Mouse (Mus musculus): ENCODE data around the gene Fli1. TPM values are rescaled to one million over a fixed set of nuclear protein-coding genes. Genes with fewer than 3 reads are reported as not detected.
A peak's percentile ranks its signal among the peaks of the same experiment; 100 is the strongest.

Fli1 gene
- polyA plus RNA-seq, 2 experiments = 10.1 to 22.2 TPM

- DNase-seq (ENCODE audit: low spot score) (peak; percentile 87), ATAC-seq (ENCODE audit: low FRiP score, low read depth) (peak; percentile 60; the same call in 1 of the 2 replicates)
- H3K9ac ChIP-seq (ENCODE audit: low read depth, low read length, severe bottlenecking) = no peak overlapping the region
- H3K4me1 ChIP-seq (ENCODE audit: control insufficient read depth, insufficient read depth, low read length) = peaks cover 16% of the 10 kb centered on the region
- no peaks in the 10 kb centered on the region for H3K27me3 ChIP-seq (ENCODE audit: control insufficient read depth, insufficient read depth, low read length)
- no peaks in the 10 kb centered on the region for H3K36me3 ChIP-seq (ENCODE audit: control insufficient read depth, insufficient read depth, low read length)
- H3K4me3 ChIP-seq (replicated peaks; ENCODE audit: low read length) = no peak overlapping the region
- no peaks in the 10 kb centered on the region for H3K9me3 ChIP-seq (ENCODE audit: control insufficient read depth, low read length)
- H3K4me2 ChIP-seq (replicated peaks; ENCODE audit: low read depth, low read length, severe bottlenecking) = no peak overlapping the region
- WGBS = 28% methylated on average over 11 of the region's 11 CpGs
- no peak overlapping the region for H3K27ac ChIP-seq (replicated peaks; ENCODE audit: low read depth, low read length)
- no peak for TF ChIP-seq POLR2A (IDR thresholded peaks at IDR 0.05; ENCODE audit: borderline replicate concordance, extremely low read depth, insufficient read depth, insufficient read length)
Observed at GRCm38 (mm10) chr9:32405191-32405925, 137.3 kb downstream of the Fli1 start.

DNA sequence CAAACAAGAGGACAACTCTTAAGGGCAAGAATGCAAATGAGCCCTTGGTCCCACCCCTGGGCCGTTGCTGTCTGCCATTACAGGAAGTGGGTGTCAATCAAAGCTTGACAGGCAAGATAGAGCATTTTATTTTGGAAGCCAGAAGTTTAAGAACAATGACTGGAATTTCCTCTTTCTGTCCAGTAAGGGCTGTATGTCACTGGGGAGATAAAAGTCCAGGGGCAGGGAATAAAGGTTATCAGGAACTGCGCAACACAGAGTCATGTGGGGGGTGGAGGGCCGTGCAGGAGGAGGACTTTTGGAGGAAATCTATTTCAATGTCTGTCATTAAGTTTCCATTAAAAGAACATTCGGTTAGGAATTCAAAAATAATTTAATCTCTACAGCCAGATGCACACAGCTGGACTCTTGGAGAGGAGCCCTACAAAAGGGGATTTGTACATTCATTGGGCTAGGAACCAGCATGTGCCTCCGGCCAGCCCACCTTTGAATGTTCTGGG, 141.9 kb downstream of the Fli1 start:
- Histone ChIP-seq H3K27ac (replicated peaks; ENCODE audit: low read depth, low read length) (no peak overlapping the region), H3K36me3 (ENCODE audit: control insufficient read depth, insufficient read depth, low read length) (no peaks in the 10 kb centered on the region), H3K4me3 (replicated peaks; ENCODE audit: low read length) (no peak overlapping the region), H3K4me1 (ENCODE audit: control insufficient read depth, insufficient read depth, low read length) (0 out of 2 replicates have a peak, but pooled peaks cover 3% of the 10 kb centered on the region), H3K9ac (ENCODE audit: low read depth, low read length, severe bottlenecking) (no peak overlapping the region), H3K9me3 (ENCODE audit: control insufficient read depth, low read length) (no peaks in the 10 kb centered on the region), H3K27me3 (ENCODE audit: control insufficient read depth, insufficient read depth, low read length) (no peaks in the 10 kb centered on the region), H3K4me2 (replicated peaks; ENCODE audit: low read depth, low read length, severe bottlenecking) (no peak overlapping the region)
- 64% methylated on average over 5 of the region's 5 CpGs for WGBS
- DNase-seq (ENCODE audit: low spot score) (no peak), ATAC-seq (ENCODE audit: low FRiP score, low read depth) (no peak)
- TF ChIP-seq POLR2A (IDR thresholded peaks at IDR 0.05; ENCODE audit: borderline replicate concordance, extremely low read depth, insufficient read depth, insufficient read length) = no peak

- no peaks in the 10 kb centered on the region for H3K27me3 ChIP-seq (ENCODE audit: control insufficient read depth, insufficient read depth, low read length)
- H3K4me3 ChIP-seq (replicated peaks; ENCODE audit: low read length) = no peak overlapping the region
- H3K9me3 ChIP-seq (ENCODE audit: control insufficient read depth, low read length) = no peaks in the 10 kb centered on the region
- no peak for DNase-seq (ENCODE audit: low spot score)
- 0 out of 2 replicates have a peak, but pooled peaks cover 3% of the 10 kb centered on the region for H3K4me1 ChIP-seq (ENCODE audit: control insufficient read depth, insufficient read depth, low read length)
- ATAC-seq (ENCODE audit: low FRiP score, low read depth) = no peak
- no peak for TF ChIP-seq POLR2A (IDR thresholded peaks at IDR 0.05; ENCODE audit: borderline replicate concordance, extremely low read depth, insufficient read depth, insufficient read length)
- 80% methylated on average over 2 of the region's 2 CpGs for WGBS
- no peak overlapping the region for H3K27ac ChIP-seq (replicated peaks; ENCODE audit: low read depth, low read length)
- H3K4me2 ChIP-seq (replicated peaks; ENCODE audit: low read depth, low read length, severe bottlenecking) = no peak overlapping the region
- H3K36me3 ChIP-seq (ENCODE audit: control insufficient read depth, insufficient read depth, low read length) = no peaks in the 10 kb centered on the region
- H3K9ac ChIP-seq (ENCODE audit: low read depth, low read length, severe bottlenecking) = no peak overlapping the region
Observed at GRCm38 (mm10) chr9:32400212-32400611, 142.4 kb downstream of the Fli1 start.

- Histone ChIP-seq H3K4me3 (replicated peaks; ENCODE audit: low read length) (no peak overlapping the region), H3K27me3 (ENCODE audit: control insufficient read depth, insufficient read depth, low read length) (no peaks in the 10 kb centered on the region), H3K4me2 (replicated peaks; ENCODE audit: low read depth, low read length, severe bottlenecking) (no peak overlapping the region), H3K9ac (ENCODE audit: low read depth, low read length, severe bottlenecking) (no peak overlapping the region), H3K9me3 (ENCODE audit: control insufficient read depth, low read length) (no peaks in the 10 kb centered on the region), H3K27ac (replicated peaks; ENCODE audit: low read depth, low read length) (no peak overlapping the region), H3K36me3 (ENCODE audit: control insufficient read depth, insufficient read depth, low read length) (no peaks in the 10 kb centered on the region), H3K4me1 (ENCODE audit: control insufficient read depth, insufficient read depth, low read length) (no peaks in the 10 kb centered on the region)
- TF ChIP-seq POLR2A (IDR thresholded peaks at IDR 0.05; ENCODE audit: borderline replicate concordance, extremely low read depth, insufficient read depth, insufficient read length) = no peak
- ATAC-seq (ENCODE audit: low FRiP score, low read depth) = no peak
- no peak for DNase-seq (ENCODE audit: low spot score)
- WGBS = 89% methylated on average over 4 of the region's 4 CpGs
Observed at GRCm38 (mm10) chr9:32394761-32395161, 147.9 kb downstream of the Fli1 start.

GRCm38 (mm10) chr9:32392716-32393115, 149.9 kb downstream of the Fli1 start:
- H3K9me3 ChIP-seq (ENCODE audit: control insufficient read depth, low read length) = no peaks in the 10 kb centered on the region
- no peak overlapping the region for H3K4me2 ChIP-seq (replicated peaks; ENCODE audit: low read depth, low read length, severe bottlenecking)
- 82% methylated on average over 6 of the region's 6 CpGs for WGBS
- H3K4me1 ChIP-seq (ENCODE audit: control insufficient read depth, insufficient read depth, low read length) = no peaks in the 10 kb centered on the region
- H3K9ac ChIP-seq (ENCODE audit: low read depth, low read length, severe bottlenecking) = no peak overlapping the region
- DNase-seq (ENCODE audit: low spot score) = no peak
- no peaks in the 10 kb centered on the region for H3K27me3 ChIP-seq (ENCODE audit: control insufficient read depth, insufficient read depth, low read length)
- no peak overlapping the region for H3K27ac ChIP-seq (replicated peaks; ENCODE audit: low read depth, low read length)
- no peak overlapping the region for H3K4me3 ChIP-seq (replicated peaks; ENCODE audit: low read length)
- TF ChIP-seq POLR2A (IDR thresholded peaks at IDR 0.05; ENCODE audit: borderline replicate concordance, extremely low read depth, insufficient read depth, insufficient read length) = no peak
- H3K36me3 ChIP-seq (ENCODE audit: control insufficient read depth, insufficient read depth, low read length) = no peaks in the 10 kb centered on the region
- no peak for ATAC-seq (ENCODE audit: low FRiP score, low read depth)

Measured in limb, embryonic 14.5 days (tissue).